Mouse (Mus musculus) embryonic stem cell, embryonic (primary cell): Measurements from ENCODE around the gene Osmr.
"Not testable (repeated sequence)": the region's sequence is repeated elsewhere in the genome, so short reads cannot be mapped to it uniquely, and the experiment has no call there.

Experiments
- CTCF ChIA-PET, 4 experiments: fragments of 300-600 bp in 2 of 4; fragments of 350-600 bp in 2 of 4; sonication (Branson Sonifier 250); formaldehyde crosslinking; loops; one replicate each; lab custom pipeline; 2022; ENCODE audit warnings: inconsistent platforms in 2 of 4; lab: Charles Lee
- POLR2A ChIA-PET, 4 experiments: fragments of 300-600 bp in 2 of 4; fragments of 350-600 bp in 2 of 4; sonication (Branson Sonifier 250); formaldehyde crosslinking; loops; one replicate each; lab custom pipeline; 2022; ENCODE audit warnings: antibody characterized with exemption in 4 of 4, inconsistent platforms in 1 of 4; lab: Charles Lee

Osmr gene

GRCm38 (mm10) chr15:6873807-6874600 lies 765 bp downstream of the Osmr start:
- CTCF ChIA-PET = interaction anchor here (0.6 to 2.0 kb wide), 5 partner anchors 8 to 936 kb away, joined by 3 to 7 read pairs (median 5); no protein-coding TSS in a partner anchor
- POLR2A ChIA-PET = interaction anchor here in 2 of 4 experiments (0.7 to 1.4 kb wide), 5 partner anchors 8 to 127 kb away, joined by 3 read pairs; no protein-coding TSS in a partner anchor

DNA sequence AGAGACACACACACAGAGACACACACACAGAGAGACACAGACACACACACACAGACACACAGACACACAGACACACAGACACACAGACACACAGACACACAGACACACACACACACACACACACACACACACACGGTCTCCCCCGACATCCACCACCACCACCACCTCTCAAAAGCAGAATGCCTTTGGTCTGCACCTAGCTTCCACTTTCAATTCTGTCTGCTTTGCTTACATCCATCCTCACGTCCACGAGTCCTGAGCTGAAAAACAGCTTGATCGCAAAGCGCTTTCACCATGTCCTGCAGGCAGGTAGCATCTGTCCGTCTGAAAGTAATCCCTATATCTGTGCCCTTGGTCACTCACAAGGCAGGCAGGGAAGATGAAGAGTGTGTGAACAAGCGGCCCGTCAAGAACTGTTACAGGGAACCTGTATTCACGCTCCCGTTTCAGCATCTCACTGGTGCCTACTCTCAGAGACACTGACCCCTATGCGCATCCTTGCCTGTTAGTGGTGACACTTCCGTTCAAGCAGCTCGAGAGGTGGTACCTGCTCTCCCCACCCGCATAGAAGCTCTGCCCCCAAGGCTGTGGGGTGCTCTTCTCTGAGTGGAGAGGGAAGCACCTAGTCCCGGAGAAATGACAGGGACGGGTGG lies 1.5 kb downstream of the Osmr start:
- ChIA-PET POLR2A (interaction anchor here in 2 of 4 experiments (0.7 to 1.4 kb wide), 4 partner anchors 8 to 127 kb away, joined by 3 read pairs; no protein-coding TSS in a partner anchor), CTCF (interaction anchor here (0.6 to 2.0 kb wide), 5 partner anchors 9 to 937 kb away, joined by 3 to 7 read pairs (median 5); no protein-coding TSS in a partner anchor)

- ChIA-PET CTCF (no interaction called here), POLR2A (no interaction called here)
These were observed 3.0 kb downstream of the Osmr start for GRCm38 (mm10) chr15:6871621-6872359.

DNA sequence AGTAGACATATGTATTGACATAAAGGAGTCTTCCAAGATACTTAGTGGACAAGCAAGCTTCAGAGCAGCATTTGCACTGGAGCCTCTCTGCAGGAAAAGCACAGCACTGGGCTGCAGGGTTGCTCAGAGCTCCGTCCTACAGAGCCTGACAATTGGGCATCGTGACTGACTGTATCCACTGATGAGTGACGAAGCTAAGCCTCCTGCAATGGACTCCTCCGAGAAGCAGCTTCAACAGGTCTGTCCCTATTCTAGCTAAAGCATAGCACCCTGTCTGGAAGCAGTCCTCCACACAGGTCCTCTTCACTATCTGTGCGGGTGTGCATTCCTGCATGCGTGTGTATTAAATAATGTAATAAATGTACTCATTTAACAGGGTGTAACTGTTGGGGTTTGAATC lies 7.9 kb downstream of the Osmr start:
- ChIA-PET CTCF (interaction anchor here (0.6 to 1.6 kb wide), 5 partner anchors 16 to 779 kb away, joined by 3 to 6 read pairs (median 4); no protein-coding TSS in a partner anchor), POLR2A (interaction anchor here in 1 of 4 experiments (1.1 kb wide), 1 partner anchor 87 kb away, joined by 3 read pairs; no protein-coding TSS in a partner anchor)

DNA sequence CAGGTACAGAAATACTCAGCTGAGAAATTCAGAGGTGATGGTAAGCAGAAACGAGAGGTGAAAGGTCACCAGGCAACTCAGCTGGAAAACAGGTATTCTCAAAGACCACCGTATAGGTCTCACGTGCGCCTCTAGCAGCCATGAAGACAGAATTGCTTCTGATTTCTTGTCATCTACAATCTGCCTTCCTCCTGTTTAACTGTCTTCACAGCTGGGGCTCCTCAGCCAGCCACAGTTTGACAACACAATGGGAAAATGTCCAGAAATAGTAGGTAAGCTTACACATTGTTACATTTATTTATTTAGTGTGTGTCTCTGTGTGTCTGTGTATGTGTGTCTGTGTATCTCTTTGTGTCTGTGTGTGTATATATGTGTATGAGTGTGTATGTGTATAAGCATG lies 12.6 kb downstream of the Osmr start:
- CTCF ChIA-PET = interaction anchor here in 1 of 4 experiments (2.6 kb wide), 1 partner anchor 21 kb away, joined by 7 read pairs; no protein-coding TSS in a partner anchor
- POLR2A ChIA-PET = no interaction called here

GRCm38 (mm10) chr15:6861617-6862016 lies 13.2 kb downstream of the Osmr start:
- ChIA-PET POLR2A (interaction anchor here in 1 of 4 experiments (1.3 kb wide), 1 partner anchor 12 kb away, joined by 3 read pairs; no protein-coding TSS in a partner anchor), CTCF (interaction anchor here in 3 of 4 experiments (0.5 to 2.6 kb wide), 4 partner anchors 12 to 275 kb away, joined by 3 to 7 read pairs (median 4); no protein-coding TSS in a partner anchor)

DNA sequence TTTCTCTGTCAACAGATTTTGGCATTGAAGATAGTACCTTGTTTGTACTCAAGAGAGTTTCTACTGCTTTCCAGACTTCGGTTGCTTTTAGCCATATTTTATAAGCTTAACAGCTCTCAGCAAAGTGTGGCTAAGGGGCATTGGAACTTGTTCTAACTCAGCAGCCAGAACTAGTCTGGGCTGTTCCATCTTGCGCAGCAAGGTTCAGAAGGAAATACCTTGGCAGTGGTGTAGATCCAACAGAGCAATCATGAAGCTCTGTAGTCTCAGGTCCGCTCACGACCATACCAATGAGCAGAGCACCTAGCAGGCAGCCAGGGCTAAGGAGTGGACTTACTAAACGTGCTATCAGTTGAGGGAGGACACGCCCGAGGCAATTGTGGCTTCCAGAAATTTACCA lies 15.0 kb downstream of the Osmr start:
- ChIA-PET CTCF (interaction anchor here in 2 of 4 experiments (1.0 to 2.6 kb wide), 2 partner anchors 24 to 600 kb away, joined by 3 to 7 read pairs; no protein-coding TSS in a partner anchor), POLR2A (interaction anchor here in 2 of 4 experiments (0.6 to 1.3 kb wide), 2 partner anchors 23 to 41 kb away, joined by 3 to 16 read pairs; no protein-coding TSS in a partner anchor)

- ChIA-PET POLR2A (no interaction called here), CTCF (no interaction called here)
These were observed 15.9 kb downstream of the Osmr start for GRCm38 (mm10) chr15:6858871-6859270.

DNA sequence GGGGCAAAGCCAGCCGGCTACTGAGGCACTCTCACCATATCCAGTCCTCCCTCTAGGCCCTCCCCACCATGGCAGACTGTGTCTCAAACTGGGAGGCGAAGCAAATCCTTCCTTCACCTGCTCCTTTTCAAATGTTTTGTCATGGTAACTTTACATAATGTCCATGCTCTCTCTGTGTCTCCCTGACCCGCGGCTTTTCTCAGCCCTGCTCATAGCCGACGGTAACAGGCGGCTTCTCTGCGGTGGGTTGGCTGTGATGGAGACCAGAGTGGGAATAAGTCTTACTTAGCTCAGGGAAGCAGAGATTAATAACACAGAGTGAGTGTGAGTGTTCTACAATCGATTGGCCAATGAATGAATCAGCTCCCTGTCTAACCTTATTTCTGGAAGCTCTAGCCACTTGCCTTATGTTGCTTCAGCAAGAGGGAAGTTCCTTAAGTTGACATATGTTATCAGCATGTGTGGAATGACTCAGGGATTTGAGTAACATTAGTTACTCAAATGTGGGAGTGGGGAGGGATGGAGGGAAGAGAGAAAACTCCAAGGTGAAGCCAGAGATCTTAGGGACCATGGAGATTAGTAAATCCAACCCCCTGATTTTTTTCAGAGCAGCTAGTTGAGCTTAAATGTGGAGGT lies 17.4 kb downstream of the Osmr start:
- CTCF ChIA-PET = interaction anchor here in 2 of 4 experiments (0.9 to 1.1 kb wide), 2 partner anchors 25 to 26 kb away, joined by 3 read pairs; no protein-coding TSS in a partner anchor

GRCm38 (mm10) chr15:6849851-6850250 lies 24.9 kb downstream of the Osmr start:
- ChIA-PET CTCF (no interaction called here), POLR2A (no interaction called here)

More for the DNA sequence above, 17.4 kb downstream of the Osmr start:
- POLR2A ChIA-PET = no interaction called here

- CTCF ChIA-PET = interaction anchor here in 1 of 4 experiments (0.8 kb wide), 1 partner anchor 386 kb away, joined by 3 read pairs; no protein-coding TSS in a partner anchor
- POLR2A ChIA-PET = no interaction called here
These were observed 34.6 kb downstream of the Osmr start for GRCm38 (mm10) chr15:6840199-6840598.

GRCm38 (mm10) chr15:6815807-6816206 lies 59.0 kb downstream of the Osmr start:
- CTCF ChIA-PET = interaction anchor here in 1 of 4 experiments (0.6 to 0.7 kb wide), 2 partner anchors 51 to 339 kb away, joined by 3 to 4 read pairs; no protein-coding TSS in a partner anchor

DNA sequence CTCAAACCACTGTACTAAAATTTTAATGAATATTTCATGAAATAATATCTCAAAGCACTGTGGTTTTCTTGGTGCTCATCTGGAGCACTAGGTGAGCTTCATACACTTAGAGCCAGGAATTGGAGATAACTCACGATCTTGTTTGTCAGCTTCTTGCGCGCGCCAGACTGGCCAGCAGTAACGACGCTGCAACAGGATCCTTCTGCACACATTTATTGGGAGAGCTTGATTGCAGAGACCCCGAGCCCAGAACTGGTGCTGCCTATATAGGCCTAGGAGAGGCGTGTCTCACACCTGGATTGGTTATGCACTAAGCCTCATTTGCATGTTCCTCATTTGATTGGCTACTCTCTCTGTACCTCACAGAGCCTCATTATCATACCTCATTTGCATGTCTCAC lies 73.6 kb downstream of the Osmr start:
- CTCF ChIA-PET, POLR2A ChIA-PET: not testable (repeated sequence)

More at GRCm38 (mm10) chr15:6815807-6816206, 59.0 kb downstream of the Osmr start:
- POLR2A ChIA-PET = no interaction called here

- POLR2A ChIA-PET = interaction anchor here in 2 of 4 experiments (0.6 to 1.2 kb wide), 2 partner anchors 12 to 13 kb away, joined by 3 to 4 read pairs; no protein-coding TSS in a partner anchor
- CTCF ChIA-PET = interaction anchor here in 2 of 4 experiments (0.9 to 1.7 kb wide), 4 partner anchors 89 to 652 kb away, joined by 3 to 5 read pairs (median 4); no protein-coding TSS in a partner anchor
These were observed 81.9 kb downstream of the Osmr start for GRCm38 (mm10) chr15:6792846-6793245.

DNA sequence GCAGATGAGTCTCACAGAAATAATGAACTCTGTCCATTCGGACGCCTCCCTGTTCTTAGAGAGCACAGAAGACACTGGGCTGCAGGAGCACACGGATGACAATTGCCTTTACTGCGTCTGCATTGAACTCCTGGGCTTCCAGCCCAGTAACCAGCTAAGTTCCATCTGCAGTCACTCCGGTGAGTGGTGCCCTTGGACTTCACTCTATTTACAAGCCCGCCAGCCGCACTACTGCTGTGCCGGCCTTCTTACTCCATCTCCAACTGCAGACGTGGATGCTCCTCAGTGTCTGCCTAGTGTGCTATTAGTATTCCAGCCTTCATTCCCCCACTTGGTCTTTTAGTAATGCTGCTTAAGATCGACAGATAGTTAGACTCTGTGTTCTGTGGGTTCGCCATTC lies 83.1 kb downstream of the Osmr start:
- POLR2A ChIA-PET = no interaction called here
- CTCF ChIA-PET = interaction anchor here in 1 of 4 experiments (1.3 to 1.7 kb wide), 2 partner anchors 90 to 435 kb away, joined by 3 to 4 read pairs; no protein-coding TSS in a partner anchor

DNA sequence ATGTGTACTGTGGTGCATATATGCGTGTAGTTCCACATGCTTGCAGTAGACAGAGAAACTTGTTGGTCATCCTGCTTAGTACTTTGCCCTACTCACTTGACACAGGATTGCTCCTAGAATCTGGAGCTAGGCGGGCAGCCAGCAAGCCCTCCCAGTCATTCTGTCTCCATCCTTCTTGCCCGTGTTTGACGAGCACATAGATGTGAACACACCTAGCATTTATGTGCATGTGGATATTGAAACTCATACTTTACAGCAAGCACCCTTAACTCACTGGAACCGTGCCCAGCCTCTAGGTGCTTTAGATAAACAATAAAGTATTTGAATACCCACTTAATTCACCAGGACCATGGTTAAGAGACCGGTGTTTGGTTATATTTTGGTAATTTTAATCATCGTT lies 84.8 kb downstream of the Osmr start:
- POLR2A ChIA-PET = no interaction called here
- CTCF ChIA-PET = no interaction called here

DNA sequence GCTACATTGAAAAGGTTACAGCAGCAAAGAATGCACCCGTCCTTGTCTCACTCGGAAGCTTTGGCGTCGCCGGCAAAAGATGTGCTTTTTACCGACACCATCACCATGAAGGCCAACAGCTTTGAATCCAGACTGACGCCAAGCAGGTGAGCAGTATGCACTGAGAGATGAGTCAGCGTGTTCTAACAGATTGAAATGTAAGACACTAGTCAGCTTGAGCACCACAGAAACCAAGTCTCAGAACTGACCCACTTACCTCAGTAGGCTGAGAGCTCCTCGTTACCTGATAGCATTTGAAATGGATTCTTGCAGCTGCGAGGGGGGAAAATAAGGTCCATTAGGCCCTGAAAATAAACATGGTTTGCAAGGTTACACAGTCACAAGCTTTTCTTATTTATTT lies 87.5 kb downstream of the Osmr start:
- ChIA-PET POLR2A (interaction anchor here in 1 of 4 experiments (1.2 to 1.5 kb wide), 2 partner anchors 13 to 24 kb away, joined by 3 to 5 read pairs; no protein-coding TSS in a partner anchor), CTCF (no interaction called here)
